Mouse (Mus musculus) B cell, adult 2 months (primary cell): ENCODE measurements around the gene Suco.

ENCODE experiments used
- DNase-seq, 2 experiments: peaks; one replicate each; pipeline ENCODE4 v3.0.0; 2022

Suco gene

GRCm38 (mm10) chr1:161781594-161781993 lies 94.9 kb downstream of the Suco start:
- no peak for DNase-seq

GRCm38 (mm10) chr1:161779057-161779456 lies 97.4 kb downstream of the Suco start:
- DNase-seq = no peak

DNA sequence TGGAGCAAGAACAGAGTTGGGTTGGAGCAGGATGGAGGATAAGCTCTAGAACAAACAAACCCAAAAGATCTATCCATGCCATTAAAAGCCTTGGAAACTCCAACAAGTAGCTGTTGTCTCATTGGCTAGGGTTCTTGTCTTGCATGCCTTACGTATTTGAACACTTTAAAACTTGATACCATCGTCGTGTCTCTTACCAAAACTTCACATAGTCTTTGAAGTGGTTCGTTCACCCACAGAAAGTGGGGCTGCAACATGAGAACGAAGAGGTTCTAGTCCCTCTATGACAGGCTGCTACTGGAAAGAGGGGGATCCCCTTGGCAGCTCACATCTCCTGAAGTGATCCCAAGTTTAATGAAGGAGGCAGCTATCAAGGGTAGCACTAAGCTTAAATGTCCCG lies 101.3 kb downstream of the Suco start:
- DNase-seq = no peak

- no peak for DNase-seq
Measured at GRCm38 (mm10) chr1:161771293-161771692, 105.2 kb downstream of the Suco start.

DNA sequence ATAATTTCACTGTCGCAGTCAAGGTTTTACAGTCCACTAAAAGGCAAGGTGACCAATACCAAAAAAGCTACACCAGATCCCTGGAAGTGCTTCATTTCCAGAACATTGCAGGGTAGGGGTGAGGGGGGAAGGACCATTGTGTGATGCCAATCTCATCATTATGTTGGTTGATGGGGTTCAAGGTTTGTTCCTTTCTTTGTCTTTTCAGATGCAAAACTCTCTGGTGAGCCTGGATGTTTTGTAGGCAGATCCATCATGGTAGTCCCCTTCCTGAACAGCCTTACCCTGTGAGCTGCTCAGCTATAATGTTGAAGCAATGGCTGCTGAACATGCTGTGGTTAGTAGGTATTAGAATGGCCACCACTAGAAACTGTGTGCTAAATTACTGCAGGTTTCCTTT lies 107.2 kb downstream of the Suco start:
- DNase-seq = no peak

DNA sequence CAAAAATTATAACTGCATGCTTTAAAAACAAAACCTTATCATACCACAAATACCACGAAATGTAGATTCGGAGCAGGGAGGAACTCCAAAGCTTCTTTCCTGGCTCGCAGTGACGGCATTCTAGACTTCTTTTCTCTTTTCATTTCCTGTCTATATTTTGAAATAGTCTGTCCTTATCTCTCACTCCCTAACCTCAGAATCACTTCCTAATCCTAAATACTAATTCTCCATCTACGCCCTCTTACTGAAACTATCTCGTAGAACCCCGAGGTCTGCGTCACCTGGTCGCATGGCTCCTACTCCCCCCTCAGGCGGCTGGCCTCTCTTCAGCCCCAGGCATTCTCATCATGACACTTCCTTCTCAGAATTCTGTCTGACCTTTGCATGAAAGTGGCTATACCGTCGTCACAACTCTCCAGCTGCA lies 109.4 kb downstream of the Suco start:
- peak; percentile 75 to 80 for DNase-seq

DNA sequence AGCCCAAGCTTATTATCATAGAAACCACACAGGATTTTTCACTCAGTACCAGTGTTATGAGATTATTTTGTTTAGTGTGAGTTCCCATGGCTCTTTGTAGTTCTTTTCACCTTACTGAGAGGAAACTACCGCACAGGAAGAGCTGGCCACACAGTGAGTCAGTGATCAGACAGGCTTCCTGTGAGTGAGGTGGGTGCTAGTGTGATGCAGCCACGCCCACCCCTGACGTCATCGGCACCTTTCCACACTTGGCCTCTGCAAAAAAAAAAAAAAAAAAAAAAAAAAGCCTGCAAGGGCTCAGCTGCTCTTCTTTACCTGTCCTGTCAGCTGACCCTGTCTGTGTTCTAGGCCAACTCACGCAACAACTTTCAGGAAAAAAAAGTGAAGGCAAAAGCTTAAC lies 109.8 kb downstream of the Suco start:
- peak; percentile 95 to 96 for DNase-seq
